Mouse (Mus musculus): ENCODE data around the gene Gm49361. TPM values are rescaled to one million over a fixed set of nuclear protein-coding genes. Genes with fewer than 3 reads are reported as not detected.

The Gm49361 gene
- total and polyA plus RNA-seq, 2 experiments: not detected

- TF ChIP-seq CTCF (IDR thresholded peaks at IDR 0.05; ENCODE audit: low read depth, low read length) (no peak), POLR2A (IDR thresholded peaks at IDR 0.05; ENCODE audit: extremely low read depth, insufficient read depth, low read length) (no peak)
- Histone ChIP-seq H3K36me3 (ENCODE audit: control insufficient read depth, insufficient read depth, low read length) (no peaks in the 10 kb centered on the region; the same call in 1 of the 2 replicates), H3K27ac (replicated peaks; ENCODE audit: insufficient read depth, low read depth, low read length) (no peak overlapping the region), H3K4me1 (ENCODE audit: control insufficient read depth, insufficient read depth, low read length) (no peaks in the 10 kb centered on the region), H3K4me3 (ENCODE audit: insufficient read depth, low read depth, low read length) (no peak overlapping the region), H3K27me3 (ENCODE audit: control insufficient read depth, insufficient read depth, low read length) (no peaks in the 10 kb centered on the region), H3K79me2 (ENCODE audit: control insufficient read depth, insufficient read depth, low read length) (no peaks in the 10 kb centered on the region), H3K9ac (ENCODE audit: low read depth, low read length) (no peak overlapping the region)
- WGBS: 87% methylated on average over 4 of the region's 4 CpGs
- no peak for DNase-seq (ENCODE audit: extremely low read depth, low read depth, low spot score)
Measured at GRCm38 (mm10) chr14:57705075-57705474, 40.8 kb downstream of the Gm49361 start.

- 81% methylated on average over 12 of the region's 12 CpGs for WGBS
- H3K4me1 ChIP-seq (ENCODE audit: control insufficient read depth, insufficient read depth, low read length): no peaks in the 10 kb centered on the region
Measured at GRCm38 (mm10) chr14:57701915-57702477, 43.9 kb downstream of the Gm49361 start.

GRCm38 (mm10) chr14:57699461-57699970 is 46.4 kb downstream of the Gm49361 start:
- no peak for DNase-seq (ENCODE audit: extremely low read depth, low read depth, low spot score)
- Histone ChIP-seq H3K9ac (ENCODE audit: low read depth, low read length) (no peak overlapping the region), H3K79me2 (ENCODE audit: control insufficient read depth, insufficient read depth, low read length) (no peaks in the 10 kb centered on the region), H3K4me1 (ENCODE audit: control insufficient read depth, insufficient read depth, low read length) (no peaks in the 10 kb centered on the region), H3K36me3 (ENCODE audit: control insufficient read depth, insufficient read depth, low read length) (peaks cover 24% of the 10 kb centered on the region), H3K27me3 (ENCODE audit: control insufficient read depth, insufficient read depth, low read length) (no peaks in the 10 kb centered on the region), H3K27ac (replicated peaks; ENCODE audit: insufficient read depth, low read depth, low read length) (no peak overlapping the region), H3K4me3 (ENCODE audit: insufficient read depth, low read depth, low read length) (no peak overlapping the region)
- WGBS: 97% methylated on average over 33 of the region's 33 CpGs
- TF ChIP-seq CTCF (IDR thresholded peaks at IDR 0.05; ENCODE audit: low read depth, low read length) (no peak), POLR2A (IDR thresholded peaks at IDR 0.05; ENCODE audit: extremely low read depth, insufficient read depth, low read length) (no peak)

More at GRCm38 (mm10) chr14:57701915-57702477, 43.9 kb downstream of the Gm49361 start:
- H3K27me3 ChIP-seq (ENCODE audit: control insufficient read depth, insufficient read depth, low read length): no peaks in the 10 kb centered on the region
- H3K27ac ChIP-seq (replicated peaks; ENCODE audit: insufficient read depth, low read depth, low read length): no peak overlapping the region
- peaks cover 8% of the 10 kb centered on the region for H3K36me3 ChIP-seq (ENCODE audit: control insufficient read depth, insufficient read depth, low read length)
- no peak for DNase-seq (ENCODE audit: extremely low read depth, low read depth, low spot score)
- no peaks in the 10 kb centered on the region for H3K79me2 ChIP-seq (ENCODE audit: control insufficient read depth, insufficient read depth, low read length)
- no peak overlapping the region for H3K4me3 ChIP-seq (ENCODE audit: insufficient read depth, low read depth, low read length)
- H3K9ac ChIP-seq (ENCODE audit: low read depth, low read length): no peak overlapping the region
- TF ChIP-seq CTCF (IDR thresholded peaks at IDR 0.05; ENCODE audit: low read depth, low read length): no peak
- TF ChIP-seq POLR2A (IDR thresholded peaks at IDR 0.05; ENCODE audit: extremely low read depth, insufficient read depth, low read length): no peak

GRCm38 (mm10) chr14:57699016-57699415 is 46.9 kb downstream of the Gm49361 start:
- no peaks in the 10 kb centered on the region for H3K27me3 ChIP-seq (ENCODE audit: control insufficient read depth, insufficient read depth, low read length)

GRCm38 (mm10) chr14:57696066-57696465 is 49.8 kb downstream of the Gm49361 start:
- Histone ChIP-seq H3K4me3 (ENCODE audit: insufficient read depth, low read depth, low read length) (no peak overlapping the region), H3K79me2 (ENCODE audit: control insufficient read depth, insufficient read depth, low read length) (no peaks in the 10 kb centered on the region), H3K4me1 (ENCODE audit: control insufficient read depth, insufficient read depth, low read length) (no peaks in the 10 kb centered on the region), H3K27ac (replicated peaks; ENCODE audit: insufficient read depth, low read depth, low read length) (no peak overlapping the region), H3K36me3 (ENCODE audit: control insufficient read depth, insufficient read depth, low read length) (peaks cover 37% of the 10 kb centered on the region), H3K9ac (ENCODE audit: low read depth, low read length) (no peak overlapping the region), H3K27me3 (ENCODE audit: control insufficient read depth, insufficient read depth, low read length) (no peaks in the 10 kb centered on the region)
- TF ChIP-seq CTCF (IDR thresholded peaks at IDR 0.05; ENCODE audit: low read depth, low read length) (no peak), POLR2A (IDR thresholded peaks at IDR 0.05; ENCODE audit: extremely low read depth, insufficient read depth, low read length) (no peak)
- DNase-seq (ENCODE audit: extremely low read depth, low read depth, low spot score): no peak
- WGBS: 95% methylated on average over 15 of the region's 15 CpGs

More at GRCm38 (mm10) chr14:57699016-57699415, 46.9 kb downstream of the Gm49361 start:
- no peak for DNase-seq (ENCODE audit: extremely low read depth, low read depth, low spot score)
- Histone ChIP-seq H3K4me3 (ENCODE audit: insufficient read depth, low read depth, low read length) (no peak overlapping the region), H3K4me1 (ENCODE audit: control insufficient read depth, insufficient read depth, low read length) (no peaks in the 10 kb centered on the region), H3K27ac (replicated peaks; ENCODE audit: insufficient read depth, low read depth, low read length) (no peak overlapping the region), H3K79me2 (ENCODE audit: control insufficient read depth, insufficient read depth, low read length) (no peaks in the 10 kb centered on the region), H3K36me3 (ENCODE audit: control insufficient read depth, insufficient read depth, low read length) (peaks cover 26% of the 10 kb centered on the region), H3K9ac (ENCODE audit: low read depth, low read length) (no peak overlapping the region)
- 91% methylated on average over 10 of the region's 10 CpGs for WGBS
- TF ChIP-seq POLR2A (IDR thresholded peaks at IDR 0.05; ENCODE audit: extremely low read depth, insufficient read depth, low read length) (no peak), CTCF (IDR thresholded peaks at IDR 0.05; ENCODE audit: low read depth, low read length) (no peak)

GRCm38 (mm10) chr14:57695550-57695949 is 50.4 kb downstream of the Gm49361 start:
- 94% methylated on average over 8 of the region's 8 CpGs for WGBS
- no peak for DNase-seq (ENCODE audit: extremely low read depth, low read depth, low spot score)
- H3K4me3 ChIP-seq (ENCODE audit: insufficient read depth, low read depth, low read length): no peak overlapping the region
- H3K9ac ChIP-seq (ENCODE audit: low read depth, low read length): no peak overlapping the region
- no peak overlapping the region for H3K27ac ChIP-seq (replicated peaks; ENCODE audit: insufficient read depth, low read depth, low read length)
- peaks cover 42% of the 10 kb centered on the region for H3K36me3 ChIP-seq (ENCODE audit: control insufficient read depth, insufficient read depth, low read length)
- H3K79me2 ChIP-seq (ENCODE audit: control insufficient read depth, insufficient read depth, low read length): no peaks in the 10 kb centered on the region
- peak; percentile 32; the same call in 1 of the 2 replicates for TF ChIP-seq CTCF (IDR thresholded peaks at IDR 0.05; ENCODE audit: low read depth, low read length)
- no peak for TF ChIP-seq POLR2A (IDR thresholded peaks at IDR 0.05; ENCODE audit: extremely low read depth, insufficient read depth, low read length)
- H3K4me1 ChIP-seq (ENCODE audit: control insufficient read depth, insufficient read depth, low read length): no peaks in the 10 kb centered on the region
- H3K27me3 ChIP-seq (ENCODE audit: control insufficient read depth, insufficient read depth, low read length): no peaks in the 10 kb centered on the region
